Mouse (Mus musculus) T-helper 2 cell (primary cell): ENCODE data around the gene Adgrd1.

Experiments
- in situ Hi-C: fragments of 300-600 bp; cut with MboI, MseI; formaldehyde crosslinking; loops from one replicate; pipeline ENCODE4 v1.15.1; 2025; ENCODE audit warnings: high pct_unique_total_duplicates

Adgrd1 gene

DNA sequence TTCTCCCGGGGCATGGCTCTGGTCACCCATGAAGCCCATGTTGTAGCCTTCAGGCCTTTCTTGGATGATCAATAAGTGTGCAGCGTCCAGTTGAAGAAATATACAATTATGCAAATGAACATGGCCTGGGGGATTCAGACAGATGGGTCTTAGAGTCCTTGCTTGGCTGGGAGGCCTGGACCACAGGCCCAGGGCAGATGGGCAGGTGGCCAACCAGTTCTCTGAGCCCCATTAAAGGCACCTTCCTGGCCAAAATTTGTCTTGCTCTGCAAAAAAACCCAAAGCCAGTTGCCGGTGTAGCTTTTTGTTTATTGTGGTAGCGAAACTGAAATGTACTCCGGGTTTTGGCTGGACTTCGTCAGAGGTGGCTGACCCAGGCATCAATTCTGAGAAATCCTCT is 92.5 kb downstream of the Adgrd1 start:
- in situ Hi-C loops = no loop called here

GRCm38 (mm10) chr5:129190077-129190476 is 93.5 kb downstream of the Adgrd1 start:
- in situ Hi-C loops = loop anchor here (5.0 kb wide), 1 partner anchor 397 kb away; no protein-coding TSS in a partner anchor

- in situ Hi-C loops = no loop called here
These were observed 100.0 kb downstream of the Adgrd1 start for GRCm38 (mm10) chr5:129196501-129196900.

DNA sequence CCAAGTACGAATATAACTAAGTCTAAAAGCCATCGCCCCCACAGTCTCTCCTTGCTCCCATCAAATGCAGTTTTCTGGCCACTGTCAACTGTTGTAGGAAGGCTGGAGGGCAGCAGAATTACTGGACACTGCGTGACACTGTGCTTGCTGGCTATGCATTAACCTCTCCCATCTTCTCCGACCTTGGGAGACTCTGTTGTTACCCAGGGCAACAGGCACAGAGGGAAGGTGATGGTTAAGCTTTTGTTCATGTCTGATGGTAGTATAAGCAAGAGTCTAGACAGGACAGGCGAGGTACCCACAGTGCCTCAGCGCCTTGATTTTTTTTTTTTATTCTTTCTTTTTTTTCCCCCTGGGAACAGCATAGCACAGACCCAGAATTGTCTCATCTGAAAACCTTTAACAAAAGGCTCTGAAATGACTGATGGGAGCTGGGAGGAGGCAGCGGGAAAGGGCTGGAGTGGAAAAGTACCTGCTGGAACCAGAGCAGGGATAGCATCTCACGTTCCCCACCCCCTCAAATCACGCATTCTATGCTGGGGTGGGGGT is 100.5 kb downstream of the Adgrd1 start:
- in situ Hi-C loops = no loop called here

DNA sequence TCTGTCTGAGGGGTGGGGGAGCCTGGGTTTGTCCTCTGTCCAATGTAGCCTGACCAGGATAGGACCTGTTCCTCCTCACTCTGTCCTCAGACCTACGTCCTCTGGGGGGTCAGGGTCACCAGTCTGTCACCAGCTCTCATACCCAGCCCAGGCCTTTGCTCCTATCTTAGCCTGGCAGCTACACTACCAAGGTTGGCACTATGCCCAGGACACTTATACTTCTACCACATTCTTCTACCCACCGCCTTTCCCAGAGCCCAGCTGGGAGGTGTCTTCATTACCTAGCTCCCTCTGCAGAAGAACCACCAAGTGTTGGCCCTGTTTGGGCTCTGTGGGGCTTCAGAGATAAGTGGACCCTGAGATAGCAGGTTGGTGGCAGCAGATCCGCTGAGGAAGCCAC is 103.6 kb downstream of the Adgrd1 start:
- in situ Hi-C loops = no loop called here

DNA sequence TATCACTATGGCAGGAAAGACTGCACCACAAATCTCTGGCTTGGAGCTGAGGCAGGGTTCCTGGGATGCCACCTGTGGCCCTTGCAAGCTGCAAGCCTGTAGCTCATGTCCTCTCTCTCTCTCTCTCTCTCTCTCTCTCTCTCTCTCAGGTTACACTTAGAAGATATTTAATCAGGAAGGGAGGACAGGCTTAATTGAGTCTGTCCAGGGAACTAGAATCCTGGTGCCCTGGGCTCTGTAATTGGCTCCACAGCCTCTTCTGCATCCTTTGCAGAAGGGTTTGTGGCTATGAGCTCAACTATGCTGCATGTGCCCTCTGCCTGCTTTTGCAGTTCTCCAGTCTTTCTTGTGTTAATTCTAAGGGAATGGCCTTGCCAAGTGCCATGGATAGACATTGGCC is 111.7 kb downstream of the Adgrd1 start:
- in situ Hi-C loops = no loop called here

GRCm38 (mm10) chr5:129208845-129209244 is 112.3 kb downstream of the Adgrd1 start:
- in situ Hi-C loops = no loop called here

GRCm38 (mm10) chr5:129211385-129212031 is 115.0 kb downstream of the Adgrd1 start:
- in situ Hi-C loops = no loop called here

DNA sequence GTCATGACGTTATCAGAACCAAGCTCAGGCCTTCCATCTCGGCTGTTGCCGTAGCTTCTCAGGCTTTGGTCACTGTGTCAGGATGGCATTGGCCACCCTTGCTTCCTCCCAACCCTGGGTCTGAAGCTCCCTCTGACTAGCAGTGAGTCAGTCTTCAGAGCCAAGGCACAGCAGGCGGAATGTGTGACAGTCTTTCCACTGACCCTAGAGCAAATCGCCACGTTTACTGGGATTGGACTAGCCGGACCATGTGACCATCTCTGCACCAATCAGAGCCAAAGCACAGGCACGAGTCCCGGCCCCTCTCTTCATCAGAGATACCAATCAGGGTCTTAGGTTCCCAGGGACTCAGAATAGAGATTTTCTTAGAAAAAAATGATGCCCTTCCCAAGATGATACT is 117.5 kb downstream of the Adgrd1 start:
- in situ Hi-C loops = no loop called here

GRCm38 (mm10) chr5:129216001-129216400 is 119.5 kb downstream of the Adgrd1 start:
- in situ Hi-C loops = no loop called here

- in situ Hi-C loops = no loop called here
These were observed 121.1 kb downstream of the Adgrd1 start for GRCm38 (mm10) chr5:129217481-129218221.

DNA sequence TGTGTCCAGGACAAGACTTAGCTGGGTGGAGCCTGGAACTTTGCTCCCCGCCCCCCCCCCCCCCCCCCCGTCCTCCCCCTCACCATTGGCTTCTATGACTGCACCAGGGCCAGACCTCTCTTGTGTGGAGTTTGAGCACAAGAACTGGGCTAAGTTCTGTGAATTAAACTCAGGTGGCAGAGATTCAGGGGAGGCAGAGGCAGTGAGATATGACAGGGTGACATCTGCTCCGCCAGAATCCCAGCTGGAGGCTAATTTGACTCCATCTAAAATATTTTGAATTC is 121.6 kb downstream of the Adgrd1 start:
- in situ Hi-C loops = no loop called here

DNA sequence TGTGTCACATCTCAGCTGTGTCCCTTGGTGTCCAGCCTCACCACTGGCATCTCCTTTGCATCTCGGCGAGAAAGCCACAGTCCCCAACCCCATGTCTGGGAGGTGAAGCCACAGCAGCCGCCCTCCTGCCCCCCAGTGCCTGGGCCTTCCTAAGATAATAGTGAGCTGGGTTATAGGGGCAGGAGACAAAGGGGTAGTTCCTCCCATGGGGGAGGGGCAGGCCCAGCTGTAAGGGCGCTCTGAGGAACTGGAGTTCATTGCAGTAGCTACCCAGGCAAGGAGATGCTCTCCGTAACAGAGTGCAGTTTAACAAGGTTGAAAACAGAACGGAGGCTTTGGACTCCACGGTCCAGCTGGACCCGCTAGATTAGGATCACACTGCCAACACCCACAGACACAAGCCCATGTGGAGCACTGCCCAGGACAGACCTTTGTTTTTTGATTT is 122.0 kb downstream of the Adgrd1 start:
- in situ Hi-C loops = no loop called here

DNA sequence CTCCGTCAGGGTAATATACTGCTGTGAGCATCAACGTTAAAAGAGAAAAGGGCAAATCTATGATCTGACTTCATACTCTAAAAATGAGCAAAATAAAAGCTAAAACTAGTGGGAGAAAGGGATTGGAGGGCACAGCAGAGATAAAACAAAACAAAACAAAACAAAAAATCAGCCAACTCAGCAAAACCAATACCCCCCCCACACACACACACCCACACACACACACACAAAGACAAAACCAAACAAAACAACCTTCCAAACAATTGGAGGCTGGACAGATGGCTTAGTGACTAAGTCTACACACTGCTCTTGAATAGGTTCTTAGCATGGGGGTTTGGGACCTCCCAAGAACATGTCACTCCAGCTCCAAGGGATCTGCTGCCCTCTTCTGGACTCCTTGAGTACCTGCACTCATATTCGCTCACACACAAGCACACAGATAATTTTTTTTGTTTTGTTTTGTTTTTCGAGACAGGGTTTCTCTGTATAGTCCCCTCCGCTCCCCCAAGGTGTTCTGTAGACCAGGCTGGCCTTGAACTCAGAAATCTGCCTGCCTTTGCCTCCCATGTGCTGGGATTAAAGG is 122.7 kb downstream of the Adgrd1 start:
- in situ Hi-C loops = no loop called here

GRCm38 (mm10) chr5:129225810-129226450 is 129.4 kb downstream of the Adgrd1 start:
- in situ Hi-C loops = no loop called here

DNA sequence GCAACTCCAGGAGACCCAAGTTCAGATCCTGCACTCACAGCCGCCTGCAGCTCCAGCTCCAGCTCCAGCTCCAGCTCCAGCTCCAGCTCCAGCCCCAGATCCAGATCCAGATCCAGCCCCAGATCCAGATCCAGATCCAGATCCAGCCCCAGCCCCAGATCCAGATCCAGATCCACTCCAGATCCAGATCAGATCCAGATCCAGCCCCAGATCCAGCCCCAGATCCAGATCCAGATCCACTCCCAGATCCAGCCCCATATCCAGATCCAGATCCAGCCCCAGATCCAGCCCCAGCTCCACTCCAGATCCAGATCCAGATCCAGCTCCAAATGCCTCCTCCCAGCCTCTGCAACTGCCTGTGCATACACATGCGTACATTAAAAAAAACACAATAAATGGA is 131.6 kb downstream of the Adgrd1 start:
- in situ Hi-C loops = no loop called here

- in situ Hi-C loops = no loop called here
These were observed 136.8 kb downstream of the Adgrd1 start for GRCm38 (mm10) chr5:129233301-129233700.

- in situ Hi-C loops = no loop called here
These were observed 137.4 kb downstream of the Adgrd1 start for GRCm38 (mm10) chr5:129233881-129234432.

DNA sequence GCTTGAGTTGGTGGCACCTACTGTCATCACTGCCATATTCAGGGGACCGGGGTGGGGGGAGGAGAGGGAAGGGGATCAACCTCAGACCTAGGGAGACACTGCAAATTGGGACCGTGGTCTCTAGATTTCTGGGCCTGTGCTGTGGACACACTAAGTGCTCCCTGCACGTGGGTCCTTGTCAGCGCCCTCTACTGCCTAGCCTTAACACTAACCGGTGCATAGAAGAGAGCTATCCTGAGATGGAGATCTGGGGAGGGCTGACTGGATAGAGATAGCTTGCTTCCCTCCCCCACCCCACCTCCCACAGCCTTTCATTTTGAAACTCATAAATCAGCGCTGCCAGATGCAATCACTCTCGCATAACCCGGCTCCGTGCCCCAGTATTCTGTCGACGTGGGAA is 139.8 kb downstream of the Adgrd1 start:
- in situ Hi-C loops = no loop called here

DNA sequence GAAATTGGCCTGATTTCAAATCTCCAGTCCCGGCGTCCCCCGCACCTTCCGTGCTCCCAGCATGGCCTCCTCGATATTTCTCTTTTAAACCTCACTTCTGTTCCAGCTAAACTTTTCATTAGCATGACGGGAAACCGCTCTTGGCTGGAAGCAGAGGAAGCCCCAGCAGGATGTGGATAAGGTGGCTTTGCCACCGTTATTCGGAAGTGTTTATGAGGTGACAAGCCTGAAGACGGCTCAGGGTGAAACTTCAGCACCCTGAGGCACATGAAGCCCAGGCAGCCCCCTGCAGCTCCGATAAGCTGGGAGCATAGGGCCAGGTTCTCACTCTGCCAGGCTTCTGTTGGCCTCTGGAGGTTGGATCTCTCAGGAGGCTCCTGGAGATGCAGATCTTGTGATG is 145.3 kb downstream of the Adgrd1 start:
- in situ Hi-C loops = no loop called here

- in situ Hi-C loops = no loop called here
These were observed 145.7 kb downstream of the Adgrd1 start for GRCm38 (mm10) chr5:129242265-129242664.

GRCm38 (mm10) chr5:129243120-129243519 is 146.6 kb downstream of the Adgrd1 start:
- in situ Hi-C loops = no loop called here
